Mouse (Mus musculus): ENCODE data around the gene Apold1. TPM values are rescaled to one million over a fixed set of nuclear protein-coding genes. Genes with fewer than 3 reads are reported as not detected.

Apold1 gene
- polyA plus RNA-seq, 1 experiment from 2014 or later: 3.1 TPM

GRCm38 (mm10) chr6:134953976-134954375 is 27.5 kb upstream of the Apold1 start:
- 76% methylated on average over 11 of the region's 11 CpGs for WGBS
- H3K36me3 ChIP-seq: peaks cover 5% of the 10 kb centered on the region; the same call in 1 of the 2 replicates
- H3K9me3 ChIP-seq (replicated peaks): no peaks in the 10 kb centered on the region

GRCm38 (mm10) chr6:134956388-134956787 is 25.1 kb upstream of the Apold1 start:
- H3K27ac ChIP-seq: no peak overlapping the region
- H3K4me1 ChIP-seq: no peaks in the 10 kb centered on the region; the same call in 1 of the 2 replicates
- H3K4me3 ChIP-seq: no peak overlapping the region
- no peak for DNase-seq (ENCODE audit: low spot score)
- peaks cover 4% of the 10 kb centered on the region; the same call in 1 of the 2 replicates for H3K36me3 ChIP-seq
- no peaks in the 10 kb centered on the region for H3K27me3 ChIP-seq (ENCODE audit: low read depth, poor library complexity, severe bottlenecking)
- 81% methylated on average over 4 of the region's 4 CpGs for WGBS
- no peaks in the 10 kb centered on the region for H3K9me3 ChIP-seq (replicated peaks)

More at GRCm38 (mm10) chr6:134953976-134954375, 27.5 kb upstream of the Apold1 start:
- DNase-seq (ENCODE audit: low spot score): no peak
- Histone ChIP-seq H3K4me3 (no peak overlapping the region), H3K4me1 (no peaks in the 10 kb centered on the region; the same call in 1 of the 2 replicates), H3K27ac (no peak overlapping the region), H3K27me3 (ENCODE audit: low read depth, poor library complexity, severe bottlenecking) (no peaks in the 10 kb centered on the region)

- 0 out of 2 replicates have a peak, but pooled peaks cover 3% of the 10 kb centered on the region for H3K4me1 ChIP-seq
- DNase-seq (ENCODE audit: low spot score): no peak
- no peaks in the 10 kb centered on the region for H3K9me3 ChIP-seq (replicated peaks)
- H3K27me3 ChIP-seq (ENCODE audit: low read depth, poor library complexity, severe bottlenecking): no peaks in the 10 kb centered on the region
- no peaks in the 10 kb centered on the region for H3K36me3 ChIP-seq
- H3K27ac ChIP-seq: no peak overlapping the region
- no peak overlapping the region for H3K4me3 ChIP-seq
- 65% methylated on average over 5 of the region's 5 CpGs for WGBS
Measured at GRCm38 (mm10) chr6:134961286-134961685, 20.2 kb upstream of the Apold1 start.

GRCm38 (mm10) chr6:134961858-134962517 is 19.5 kb upstream of the Apold1 start:
- Histone ChIP-seq H3K4me1 (0 out of 2 replicates have a peak, but pooled peaks cover 3% of the 10 kb centered on the region), H3K9me3 (replicated peaks) (no peaks in the 10 kb centered on the region), H3K27ac (no peak overlapping the region), H3K36me3 (no peaks in the 10 kb centered on the region), H3K4me3 (no peak overlapping the region), H3K27me3 (ENCODE audit: low read depth, poor library complexity, severe bottlenecking) (no peaks in the 10 kb centered on the region)
- WGBS: 55% methylated on average over 9 of the region's 9 CpGs
- DNase-seq (ENCODE audit: low spot score): no peak

- Histone ChIP-seq H3K36me3 (no peaks in the 10 kb centered on the region), H3K9me3 (replicated peaks) (no peaks in the 10 kb centered on the region), H3K27me3 (ENCODE audit: low read depth, poor library complexity, severe bottlenecking) (no peaks in the 10 kb centered on the region), H3K27ac (no peak overlapping the region), H3K4me3 (no peak overlapping the region), H3K4me1 (0 out of 2 replicates have a peak, but pooled peaks cover 3% of the 10 kb centered on the region)
- WGBS: 84% methylated on average over 5 of the region's 5 CpGs
- no peak for DNase-seq (ENCODE audit: low spot score)
Measured at GRCm38 (mm10) chr6:134962518-134962893, 19.0 kb upstream of the Apold1 start.

GRCm38 (mm10) chr6:134963910-134964309 is 17.6 kb upstream of the Apold1 start:
- H3K27me3 ChIP-seq (ENCODE audit: low read depth, poor library complexity, severe bottlenecking): no peaks in the 10 kb centered on the region
- no peaks in the 10 kb centered on the region for H3K9me3 ChIP-seq (replicated peaks)
- H3K36me3 ChIP-seq: no peaks in the 10 kb centered on the region
- 83% methylated on average over 2 of the region's 2 CpGs for WGBS
- no peak overlapping the region for H3K27ac ChIP-seq
- H3K4me1 ChIP-seq: 0 out of 2 replicates have a peak, but pooled peaks cover 3% of the 10 kb centered on the region
- H3K4me3 ChIP-seq: no peak overlapping the region
- no peak for DNase-seq (ENCODE audit: low spot score)

- no peaks in the 10 kb centered on the region for H3K9me3 ChIP-seq (replicated peaks)
- H3K27me3 ChIP-seq (ENCODE audit: low read depth, poor library complexity, severe bottlenecking): no peaks in the 10 kb centered on the region
- H3K36me3 ChIP-seq: no peaks in the 10 kb centered on the region
- no peak overlapping the region for H3K27ac ChIP-seq
- H3K4me1 ChIP-seq: 0 out of 2 replicates have a peak, but pooled peaks cover 3% of the 10 kb centered on the region
- 88% methylated on average over 5 of the region's 5 CpGs for WGBS
- no peak overlapping the region for H3K4me3 ChIP-seq
- no peak for DNase-seq (ENCODE audit: low spot score)
Measured at GRCm38 (mm10) chr6:134966681-134967080, 14.8 kb upstream of the Apold1 start.

- 89% methylated on average over 1 of the region's 1 CpGs for WGBS
- no peaks in the 10 kb centered on the region for H3K9me3 ChIP-seq (replicated peaks)
- DNase-seq (ENCODE audit: low spot score): no peak
Measured at GRCm38 (mm10) chr6:134968326-134968725, 13.2 kb upstream of the Apold1 start.

GRCm38 (mm10) chr6:134969498-134969897 is 12.0 kb upstream of the Apold1 start:
- no peaks in the 10 kb centered on the region for H3K4me1 ChIP-seq
- no peak overlapping the region for H3K27ac ChIP-seq
- 96% methylated on average over 2 of the region's 2 CpGs for WGBS
- no peaks in the 10 kb centered on the region for H3K9me3 ChIP-seq (replicated peaks)
- DNase-seq (ENCODE audit: low spot score): no peak
- no peak overlapping the region for H3K4me3 ChIP-seq
- no peaks in the 10 kb centered on the region for H3K27me3 ChIP-seq (ENCODE audit: low read depth, poor library complexity, severe bottlenecking)
- no peaks in the 10 kb centered on the region for H3K36me3 ChIP-seq

More at GRCm38 (mm10) chr6:134968326-134968725, 13.2 kb upstream of the Apold1 start:
- Histone ChIP-seq H3K36me3 (no peaks in the 10 kb centered on the region), H3K4me1 (no peaks in the 10 kb centered on the region), H3K4me3 (no peak overlapping the region), H3K27ac (no peak overlapping the region), H3K27me3 (ENCODE audit: low read depth, poor library complexity, severe bottlenecking) (no peaks in the 10 kb centered on the region)

- H3K4me3 ChIP-seq: no peak overlapping the region
- no peaks in the 10 kb centered on the region for H3K36me3 ChIP-seq
- no peaks in the 10 kb centered on the region for H3K9me3 ChIP-seq (replicated peaks)
- 52% methylated on average over 4 of the region's 4 CpGs for WGBS
- no peaks in the 10 kb centered on the region for H3K27me3 ChIP-seq (ENCODE audit: low read depth, poor library complexity, severe bottlenecking)
- DNase-seq (ENCODE audit: low spot score): no peak
- H3K27ac ChIP-seq: no peak overlapping the region
- 0 out of 2 replicates have a peak, but pooled peaks cover 9% of the 10 kb centered on the region for H3K4me1 ChIP-seq
Measured at GRCm38 (mm10) chr6:134972096-134972495, 9.4 kb upstream of the Apold1 start.

GRCm38 (mm10) chr6:134976628-134977027 is 4.9 kb upstream of the Apold1 start:
- H3K27ac ChIP-seq: no peak overlapping the region
- H3K36me3 ChIP-seq: no peaks in the 10 kb centered on the region
- no peaks in the 10 kb centered on the region for H3K27me3 ChIP-seq (ENCODE audit: low read depth, poor library complexity, severe bottlenecking)
- H3K4me3 ChIP-seq: no peak overlapping the region
- H3K4me1 ChIP-seq: peaks cover 19% of the 10 kb centered on the region
- H3K9me3 ChIP-seq (replicated peaks): no peaks in the 10 kb centered on the region
- 66% methylated on average over 6 of the region's 6 CpGs for WGBS
- no peak for DNase-seq (ENCODE audit: low spot score)

GRCm38 (mm10) chr6:134983529-134984370 is 2.2 kb downstream of the Apold1 start:
- Histone ChIP-seq H3K4me1 (peaks cover 30% of the 10 kb centered on the region), H3K4me3 (peak overlapping the region; percentile 68), H3K9me3 (replicated peaks) (no peaks in the 10 kb centered on the region), H3K36me3 (no peaks in the 10 kb centered on the region), H3K27me3 (ENCODE audit: low read depth, poor library complexity, severe bottlenecking) (peaks cover 19% of the 10 kb centered on the region), H3K27ac (peak overlapping the region; percentile 78)
- WGBS: 3% methylated on average over 62 of the region's 62 CpGs
- DNase-seq (ENCODE audit: low spot score): peak; percentile 93

- Histone ChIP-seq H3K27ac (no peak overlapping the region), H3K4me1 (peaks cover 30% of the 10 kb centered on the region), H3K27me3 (ENCODE audit: low read depth, poor library complexity, severe bottlenecking) (peaks cover 19% of the 10 kb centered on the region), H3K9me3 (replicated peaks) (no peaks in the 10 kb centered on the region), H3K4me3 (no peak overlapping the region), H3K36me3 (no peaks in the 10 kb centered on the region)
- peak; percentile 37 for DNase-seq (ENCODE audit: low spot score)
- 70% methylated on average over 3 of the region's 3 CpGs for WGBS
Measured at GRCm38 (mm10) chr6:134984748-134985147, 3.2 kb downstream of the Apold1 start.

Measured in limb, embryonic 10.5 days (tissue).